20 mouse cellular contexts compared by ENCODE assay signal in the genomic region with DNA sequence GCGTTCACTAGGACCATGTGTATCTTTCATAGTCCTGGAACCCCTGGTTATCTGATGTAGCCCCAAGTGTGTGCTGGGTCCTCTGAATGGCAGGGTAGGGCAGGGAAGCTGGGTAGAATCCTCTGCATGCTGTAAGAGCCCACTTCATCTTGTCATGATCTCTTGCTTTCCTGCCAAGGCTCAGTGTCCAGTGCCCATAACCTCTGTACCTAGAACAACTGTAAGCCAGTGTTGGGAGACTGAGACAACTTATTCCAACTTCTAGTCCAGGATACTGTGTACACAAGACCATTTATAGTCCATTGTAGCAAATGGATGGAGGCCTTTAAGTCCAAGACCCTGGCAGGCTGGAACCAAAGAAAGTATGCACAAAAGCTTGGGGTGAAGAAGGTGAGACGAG. TPM values are rescaled to one million over a fixed set of nuclear protein-coding genes. Genes with fewer than 3 reads are reported as not detected.
A peak's percentile ranks its signal among the peaks of the same experiment; 100 is the strongest.
DNase-seq lines count a peak whose midpoint lies in the region; ATAC-seq and TF ChIP-seq lines count a peak whose summit lies in the region.
"Had no signal": no experiment of that assay in that cellular context is flagged by ENCODE, and none has a peak within 500 bp of the region (broad histone marks: within the 10 kb centered on the region; RNA-seq: fewer than 3 reads in every experiment).

No protein-coding gene starts in this region.

- no peaks in the 10 kb centered on the region for H3K36me3 ChIP-seq in heart, embryonic 16.5 days (ENCODE audit: control insufficient read depth, insufficient read depth)
- H3K36me3 ChIP-seq in thymus, adult 2 months (ENCODE audit: control insufficient read depth, insufficient read depth, low read length): no peaks in the 10 kb centered on the region
- no peaks in the 10 kb centered on the region for H3K36me3 ChIP-seq in limb, embryonic 12.5 days
- H3K36me3 ChIP-seq: hindbrain, embryonic 13.5 days; kidney, embryonic 15.5 days; liver, embryonic 15.5 days; stomach, embryonic 15.5 days had no signal

- H3K4me1 ChIP-seq in heart, embryonic 16.5 days (ENCODE audit: control insufficient read depth, insufficient read depth, low read length): peaks cover 34% of the 10 kb centered on the region
- peaks cover 54% of the 10 kb centered on the region for H3K4me1 ChIP-seq in thymus, adult 2 months (replicated peaks; ENCODE audit: control insufficient read depth, insufficient read depth, low read length)
- H3K4me1 ChIP-seq in limb, embryonic 12.5 days (replicated peaks): peaks cover 14% of the 10 kb centered on the region

- H3K9me3 ChIP-seq in heart, embryonic 16.5 days (replicated peaks; ENCODE audit: control insufficient read depth, low read length): no peaks in the 10 kb centered on the region
- no peaks in the 10 kb centered on the region for H3K9me3 ChIP-seq in limb, embryonic 12.5 days
- H3K9me3 ChIP-seq: hindbrain, embryonic 13.5 days; kidney, embryonic 15.5 days; liver, embryonic 15.5 days; stomach, embryonic 15.5 days had no signal

- WGBS in heart, embryonic 16.5 days: 72% methylated on average over 2 of the region's 2 CpGs
- WGBS in thymus, adult 2 months: 41% methylated on average over 2 of the region's 2 CpGs
- 86% methylated on average over 2 of the region's 2 CpGs for WGBS in limb, embryonic 12.5 days

- peak overlapping the region; percentile 63 for H3K27ac ChIP-seq in heart, embryonic 16.5 days (ENCODE audit: low read length)
- H3K27ac ChIP-seq in thymus, adult 2 months (ENCODE audit: control insufficient read depth, insufficient read depth, low read length): peak overlapping the region; percentile 86
- H3K27ac ChIP-seq in limb, embryonic 12.5 days: 0 out of 2 replicates have a peak overlapping the region, but pooled peaks have one; percentile 24
- H3K27ac ChIP-seq: hindbrain, embryonic 13.5 days; kidney, embryonic 15.5 days; stomach, embryonic 15.5 days had no signal

- H3K27me3 ChIP-seq in heart, embryonic 16.5 days (ENCODE audit: control insufficient read depth, insufficient read depth, low read length): no peaks in the 10 kb centered on the region
- no peaks in the 10 kb centered on the region for H3K27me3 ChIP-seq in thymus, adult 2 months (ENCODE audit: control insufficient read depth, insufficient read depth, low read length)
- no peaks in the 10 kb centered on the region for H3K27me3 ChIP-seq in limb, embryonic 12.5 days
- H3K27me3 ChIP-seq: hindbrain, embryonic 13.5 days; kidney, embryonic 15.5 days; liver, embryonic 15.5 days; stomach, embryonic 15.5 days had no signal

- peak overlapping the region; percentile 25 for H3K4me2 ChIP-seq in heart, embryonic 16.5 days (ENCODE audit: low read depth, low read length)
- no peak overlapping the region for H3K4me2 ChIP-seq in limb, embryonic 12.5 days
- H3K4me2 ChIP-seq: hindbrain, embryonic 13.5 days; kidney, embryonic 15.5 days; liver, embryonic 15.5 days; stomach, embryonic 15.5 days had no signal

- intact Hi-C loops in heart, postnatal 10 days (cut with DNase I): no loop called here

- no peak overlapping the region for H3K4me3 ChIP-seq in heart, embryonic 16.5 days (ENCODE audit: low read length)
- H3K4me3 ChIP-seq in thymus, adult 2 months (ENCODE audit: control insufficient read depth, insufficient read depth, low read length): peak overlapping the region; percentile 43
- H3K4me3 ChIP-seq in limb, embryonic 12.5 days (replicated peaks): no peak overlapping the region
- H3K4me3 ChIP-seq: hindbrain, embryonic 13.5 days; kidney, embryonic 15.5 days; liver, embryonic 15.5 days; stomach, embryonic 15.5 days had no signal

- H3K9ac ChIP-seq in heart, embryonic 16.5 days (ENCODE audit: low read length): peak overlapping the region; percentile 31
- no peak overlapping the region; the same call in 1 of the 2 replicates for H3K9ac ChIP-seq in limb, embryonic 12.5 days (replicated peaks)
- H3K9ac ChIP-seq: kidney, embryonic 15.5 days; liver, embryonic 15.5 days; stomach, embryonic 15.5 days had no signal

- ATAC-seq in heart, embryonic 16.5 days (replicated peaks; ENCODE audit: extremely low read depth, insufficient read depth, low FRiP score): no peak
- ATAC-seq in limb, embryonic 12.5 days (ENCODE audit: insufficient number of reproducible peaks, insufficient read depth, low FRiP score, low TSS enrichment, low read depth): no peak
- ATAC-seq: forebrain, embryonic 14.5 days; intestine, embryonic 16.5 days had no signal

- no peak for TF ChIP-seq CTCF in thymus, adult 2 months (IDR thresholded peaks at IDR 0.05; ENCODE audit: borderline replicate concordance, control insufficient read depth, extremely low read depth, insufficient read depth, low read length, poor library complexity)

- TF ChIP-seq POLR2A in thymus, adult 2 months (IDR thresholded peaks at IDR 0.05; ENCODE audit: control insufficient read depth, extremely low read depth, insufficient read depth, low read length, poor library complexity): no peak

- no peak for DNase-seq in heart, postnatal 10 days
- no peak for DNase-seq in thymus, adult 2 months
- DNase-seq in thymus, postnatal 36 days: no peak
- DNase-seq in adrenal gland, postnatal 10 days: no peak
- no peak for DNase-seq in right cerebral cortex, postnatal 14 days
- DNase-seq: adrenal gland, postnatal 36 days; lung, postnatal 14 days had no signal

RNA-seq across cellular contexts. Expression of gene Paxx, which starts 4.4 kb away (rescaled TPM):
- polyA plus RNA-seq in heart, embryonic 16.5 days (2015; fragmentation: Nextera tagmentation; extraction: Ambion mirVana): 37.6 and 40.4 TPM in 2 replicates
- total RNA-seq in heart, postnatal 10 days (2021): 10 to 100 TPM; 33.3 to 39.5 TPM
- polyA plus RNA-seq in thymus, adult 2 months (2012; rRNA removed): 165 and 192 TPM in 2 replicates
- 23.2 and 23.6 TPM in 2 replicates for polyA plus RNA-seq in limb, embryonic 12.5 days (2016; fragmentation: Nextera tagmentation; extraction: Ambion mirVana)
- 10 to 100 TPM; 33.1 to 42.3 TPM for total RNA-seq in adrenal gland, postnatal 10 days (2021)

RNA-seq across cellular contexts. Expression of gene Ptgds, which starts 4.6 kb away (rescaled TPM):
- polyA plus RNA-seq in heart, embryonic 16.5 days (2015; fragmentation: Nextera tagmentation; extraction: Ambion mirVana): 192 and 202 TPM in 2 replicates
- 100 to 1,000 TPM in 1 of 2 experiments, 10 to 100 TPM in 1; 75.1 to 110 TPM for total RNA-seq in heart, postnatal 10 days (2021)
- 4.4 and 13.8 TPM in 2 replicates for polyA plus RNA-seq in thymus, adult 2 months (2012; rRNA removed)
- 0.35 and 0.50 TPM in 2 replicates for polyA plus RNA-seq in limb, embryonic 12.5 days (2016; fragmentation: Nextera tagmentation; extraction: Ambion mirVana)
- total RNA-seq in adrenal gland, postnatal 10 days (2021): 1 to 10 TPM; 3.8 to 3.9 TPM
- total RNA-seq: neutrophil, adult 5-6 weeks had no signal

RNA-seq across cellular contexts. Expression of gene Clic3, which starts 8.6 kb away (rescaled TPM):
- 8.0 and 17.9 TPM in 2 replicates for polyA plus RNA-seq in heart, embryonic 16.5 days (2015; fragmentation: Nextera tagmentation; extraction: Ambion mirVana)
- total RNA-seq in heart, postnatal 10 days (2021): 1 to 10 TPM; 3.3 to 3.7 TPM
- polyA plus RNA-seq in thymus, adult 2 months (2012; rRNA removed): 11.6 and 17.3 TPM in 2 replicates
- polyA plus RNA-seq in limb, embryonic 12.5 days (2016; fragmentation: Nextera tagmentation; extraction: Ambion mirVana): 0.68 and 1.0 TPM in 2 replicates
- under 1 TPM; 0.90 to 0.91 TPM for total RNA-seq in adrenal gland, postnatal 10 days (2021)
- total RNA-seq: adrenal gland, postnatal 36 days; neutrophil, adult 5-6 weeks had no signal

RNA-seq across cellular contexts. Expression of gene Lcn12, which starts 28.5 kb away (rescaled TPM):
- not detected in 2 replicates for polyA plus RNA-seq in heart, embryonic 16.5 days (2015; fragmentation: Nextera tagmentation; extraction: Ambion mirVana)
- not detected for total RNA-seq in heart, postnatal 10 days (2021)
- polyA plus RNA-seq in thymus, adult 2 months (2012; rRNA removed): not detected in 2 replicates
- polyA plus RNA-seq in limb, embryonic 12.5 days (2016; fragmentation: Nextera tagmentation; extraction: Ambion mirVana): not detected in 2 replicates
- total RNA-seq in adrenal gland, postnatal 10 days (2021): not detected
- total RNA-seq: adrenal gland, postnatal 36 days; gastrocnemius, postnatal 4 days; layer of hippocampus, postnatal 25 days; left cerebral cortex, postnatal 14 days; neutrophil, adult 5-6 weeks had no signal
- polyA plus RNA-seq: forebrain, embryonic 14.5 days; heart, postnatal 0 days; hindbrain, embryonic 13.5 days; intestine, embryonic 16.5 days; kidney, embryonic 15.5 days; liver, embryonic 15.5 days; stomach, embryonic 15.5 days had no signal

RNA-seq across cellular contexts. Expression of gene Fbxw5, which starts 35.3 kb away (rescaled TPM):
- 92.1 and 97.8 TPM in 2 replicates for polyA plus RNA-seq in heart, embryonic 16.5 days (2015; fragmentation: Nextera tagmentation; extraction: Ambion mirVana)
- 10 to 100 TPM; 93.1 to 93.4 TPM for total RNA-seq in heart, postnatal 10 days (2021)
- 59.2 and 77.5 TPM in 2 replicates for polyA plus RNA-seq in thymus, adult 2 months (2012; rRNA removed)
- polyA plus RNA-seq in limb, embryonic 12.5 days (2016; fragmentation: Nextera tagmentation; extraction: Ambion mirVana): 68.4 and 76.8 TPM in 2 replicates
- total RNA-seq in adrenal gland, postnatal 10 days (2021): 10 to 100 TPM; 73.1 to 88.8 TPM

Comparison
In these comparisons a context has a peak if more than half of its experiments do, and no peak if none do; other contexts are left out.
1. H3K27ac ChIP-seq: peak in every context shown above with its lines; median percentile 86 in thymus, adult 2 months; 63 in heart, embryonic 16.5 days; 24 in limb, embryonic 12.5 days.
2. RNA of gene Ptgds, which starts 4.6 kb away (polyA plus RNA-seq): 192 to 202 TPM in heart, embryonic 16.5 days; 4.4 to 13.8 TPM in thymus, adult 2 months and 0.35 to 0.50 TPM in limb, embryonic 12.5 days; every median in the first group is over 10 times any median in the second.